Mouse (Mus musculus) embryonic facial prominence, embryonic 10.5 days (tissue): ENCODE measurements at regions not wholly inside any gene's neighbourhood (a gene's known extent, or its start where the extent isn't known, plus 50 kb on each side); places are given as distances from the start of the nearest gene placed in this dataset.

Experiments
- DNase-seq: peaks from one replicate; pipeline ENCODE4 v3.0.0-alpha.2; 2017; ENCODE audit warnings: low spot score
- H3K27ac ChIP-seq: fragments of 300-500 bp; sonication (generic); replicated peaks from 2 replicates; pipeline ENCODE4 v1.5.1; 2016; ENCODE audit warnings: mild to moderate bottlenecking
- H3K27me3 ChIP-seq: fragments of 300-500 bp; sonication (generic); replicated peaks from 2 replicates; pipeline ENCODE4 v1.6.1; 2016; ENCODE audit warnings: low read depth, mild to moderate bottlenecking; ENCODE audit not compliant: poor library complexity, severe bottlenecking
- H3K36me3 ChIP-seq: fragments of 300-500 bp; sonication (generic); replicated peaks from 2 replicates; pipeline ENCODE4 v1.6.1; 2016; ENCODE audit warnings: mild to moderate bottlenecking, moderate library complexity
- H3K4me1 ChIP-seq: fragments of 300-500 bp; sonication (generic); 2 replicates; pipeline ENCODE4 v1.6.1; 2016
- H3K4me3 ChIP-seq: fragments of 300-500 bp; sonication (generic); 2 replicates; pipeline ENCODE4 v1.5.1; 2016; ENCODE audit warnings: mild to moderate bottlenecking, moderate library complexity
- H3K9me3 ChIP-seq: fragments of 300-500 bp; sonication (generic); 2 replicates; pipeline ENCODE4 v1.6.1; 2016; ENCODE audit warnings: mild to moderate bottlenecking
- WGBS: fragments of 180-500 bp; shearing (Covaris S2); methylation state at CpG from one replicate; pipeline ENCODE4 v1.1.7; 2016; 5-methylcytosine and 5-hydroxymethylcytosine counted together

DNA sequence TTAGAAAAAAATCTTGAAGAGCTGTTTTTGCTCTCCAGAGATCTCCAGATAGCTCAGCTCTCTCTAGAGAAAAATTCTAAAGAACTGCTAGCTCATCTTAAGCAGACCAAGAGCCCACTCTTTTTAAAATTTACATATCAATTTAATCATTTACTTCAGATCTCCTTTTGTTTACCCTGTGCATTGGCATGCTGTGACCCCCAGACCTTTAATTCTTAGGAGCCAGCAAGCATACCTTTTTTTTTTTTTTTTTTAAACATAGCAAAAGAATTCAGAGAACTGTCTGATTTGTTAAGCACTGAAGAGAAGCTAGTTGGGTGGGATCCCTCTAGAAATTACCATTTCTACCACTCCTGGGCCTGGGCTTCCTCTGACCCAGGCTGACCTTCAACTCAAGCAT, 285.5 kb upstream of the Klf12 start:
- DNase-seq = no peak
- Histone ChIP-seq H3K27me3 (no peaks in the 10 kb centered on the region), H3K9me3 (no peaks in the 10 kb centered on the region), H3K27ac (no peak overlapping the region), H3K4me3 (no peak overlapping the region), H3K4me1 (no peaks in the 10 kb centered on the region), H3K36me3 (no peaks in the 10 kb centered on the region)

DNA sequence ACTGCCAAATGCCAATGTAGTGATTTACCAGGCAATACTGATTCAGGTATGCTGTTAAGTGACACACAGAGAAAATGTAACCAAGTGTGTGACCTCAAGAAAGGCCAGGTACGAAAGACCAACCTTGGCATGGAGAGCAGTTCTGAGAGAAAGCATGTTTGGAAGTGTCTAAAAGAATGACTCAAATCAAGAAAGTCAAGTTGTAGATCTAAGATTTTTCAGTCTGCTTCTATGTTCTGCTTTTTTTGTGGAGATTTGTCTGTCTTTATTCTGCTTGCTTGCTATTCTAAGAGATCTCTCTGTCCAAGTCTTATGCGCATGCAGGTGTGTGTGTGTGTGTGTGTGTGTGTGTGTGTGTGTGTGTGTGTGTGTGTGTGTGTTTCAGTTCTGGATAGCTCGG, 277.4 kb upstream of the Klf12 start:
- 93% methylated on average over 3 of the region's 3 CpGs for WGBS
- DNase-seq = no peak
- Histone ChIP-seq H3K4me3 (no peak overlapping the region), H3K9me3 (no peaks in the 10 kb centered on the region), H3K4me1 (peaks cover 6% of the 10 kb centered on the region), H3K27ac (no peak overlapping the region), H3K27me3 (no peaks in the 10 kb centered on the region), H3K36me3 (no peaks in the 10 kb centered on the region)

DNA sequence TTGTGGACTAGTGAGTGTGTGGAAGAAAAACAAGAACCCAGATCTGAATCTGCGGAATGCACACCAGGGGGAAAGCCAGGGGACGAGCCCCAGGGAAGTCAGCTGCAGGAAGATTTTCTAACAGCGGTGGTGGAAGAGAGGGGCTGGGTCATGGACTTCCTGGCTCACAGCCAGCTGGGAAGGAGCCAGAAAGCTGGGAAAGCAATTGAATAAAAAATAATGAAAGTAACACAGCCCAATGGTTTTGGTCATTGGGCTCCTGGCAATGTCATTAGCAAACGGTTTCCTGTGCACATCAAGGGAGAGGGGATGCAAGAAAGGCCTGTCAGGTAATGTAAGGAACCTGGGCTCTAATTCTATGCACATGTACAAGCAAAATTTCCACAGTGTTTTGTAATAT, 273.9 kb upstream of the Klf12 start:
- peaks cover 6% of the 10 kb centered on the region for H3K4me1 ChIP-seq
- peak; percentile 40 for DNase-seq
- no peak overlapping the region for H3K4me3 ChIP-seq
- no peaks in the 10 kb centered on the region for H3K9me3 ChIP-seq
- H3K36me3 ChIP-seq = no peaks in the 10 kb centered on the region
- 17% methylated on average over 4 of the region's 4 CpGs for WGBS
- no peaks in the 10 kb centered on the region for H3K27me3 ChIP-seq
- H3K27ac ChIP-seq = no peak overlapping the region

DNA sequence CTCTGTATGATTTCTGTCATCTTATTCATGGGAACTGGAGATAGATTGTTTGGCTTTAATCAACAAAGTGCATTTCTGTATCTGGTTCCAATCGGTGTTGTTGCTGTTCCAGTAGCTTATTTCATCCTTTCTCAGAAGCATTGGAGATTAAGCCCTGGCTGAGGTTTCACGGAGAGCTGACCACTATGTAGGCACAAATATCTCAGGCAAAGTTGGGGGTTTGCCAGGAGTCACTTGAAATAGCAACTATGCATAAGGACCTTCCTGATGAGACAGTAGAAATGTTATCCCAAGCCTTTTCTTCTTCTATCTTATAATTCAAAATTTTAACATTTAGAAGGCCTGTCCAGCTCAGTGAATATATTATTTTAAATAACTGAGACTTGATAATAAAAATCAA, 268.0 kb upstream of the Klf12 start:
- Histone ChIP-seq H3K36me3 (no peaks in the 10 kb centered on the region), H3K27ac (no peak overlapping the region), H3K4me1 (no peaks in the 10 kb centered on the region), H3K4me3 (no peak overlapping the region), H3K9me3 (no peaks in the 10 kb centered on the region), H3K27me3 (no peaks in the 10 kb centered on the region)
- DNase-seq = no peak
- WGBS = 81% methylated on average over 2 of the region's 2 CpGs

DNA sequence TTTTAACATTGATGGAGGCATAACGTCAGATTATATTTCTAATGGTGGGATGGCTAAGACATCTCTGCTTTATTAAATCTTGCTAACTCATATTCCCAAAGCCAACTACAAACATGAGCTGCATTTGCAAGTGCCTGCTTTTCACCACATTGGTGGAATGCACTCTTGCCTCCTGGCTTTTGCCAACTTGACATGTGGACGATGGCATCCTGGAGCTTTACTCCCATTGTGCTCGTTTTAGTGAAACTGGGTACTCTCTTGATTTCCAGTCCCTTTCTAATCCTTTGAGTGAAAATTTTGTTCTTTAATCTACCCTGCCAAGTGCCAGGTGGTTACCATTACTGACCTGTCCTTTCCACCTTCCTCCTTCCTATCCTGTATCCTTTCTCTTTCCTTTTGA, 265.8 kb upstream of the Klf12 start:
- no peaks in the 10 kb centered on the region for H3K4me1 ChIP-seq
- H3K27me3 ChIP-seq = no peaks in the 10 kb centered on the region
- no peaks in the 10 kb centered on the region for H3K36me3 ChIP-seq
- WGBS = 84% methylated on average over 3 of the region's 3 CpGs
- no peak overlapping the region for H3K4me3 ChIP-seq
- H3K9me3 ChIP-seq = no peaks in the 10 kb centered on the region
- no peak overlapping the region for H3K27ac ChIP-seq
- no peak for DNase-seq

DNA sequence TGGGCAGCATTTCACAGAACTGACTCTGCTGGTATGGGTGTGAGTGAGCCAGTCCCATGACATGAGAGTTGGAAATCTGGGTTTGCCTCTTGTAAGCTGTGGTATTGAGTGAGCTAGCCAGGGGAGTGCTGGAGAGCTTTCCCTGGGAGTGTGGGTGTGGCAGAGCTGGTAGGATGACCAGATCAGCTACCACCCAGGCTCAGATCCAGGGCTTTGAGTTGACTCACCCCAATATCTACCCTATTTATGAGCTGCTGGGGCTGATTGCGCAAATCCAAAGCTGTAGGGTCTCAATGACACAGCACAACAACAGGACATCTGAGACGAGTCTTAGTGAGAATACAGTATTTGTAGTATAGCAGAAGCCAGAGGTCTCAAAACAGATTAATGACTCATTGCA, 245.7 kb upstream of the Klf12 start:
- Histone ChIP-seq H3K27me3 (no peaks in the 10 kb centered on the region), H3K9me3 (no peaks in the 10 kb centered on the region), H3K4me1 (no peaks in the 10 kb centered on the region), H3K4me3 (no peak overlapping the region), H3K36me3 (no peaks in the 10 kb centered on the region), H3K27ac (no peak overlapping the region)
- DNase-seq = no peak
- 93% methylated on average over 2 of the region's 2 CpGs for WGBS

DNA sequence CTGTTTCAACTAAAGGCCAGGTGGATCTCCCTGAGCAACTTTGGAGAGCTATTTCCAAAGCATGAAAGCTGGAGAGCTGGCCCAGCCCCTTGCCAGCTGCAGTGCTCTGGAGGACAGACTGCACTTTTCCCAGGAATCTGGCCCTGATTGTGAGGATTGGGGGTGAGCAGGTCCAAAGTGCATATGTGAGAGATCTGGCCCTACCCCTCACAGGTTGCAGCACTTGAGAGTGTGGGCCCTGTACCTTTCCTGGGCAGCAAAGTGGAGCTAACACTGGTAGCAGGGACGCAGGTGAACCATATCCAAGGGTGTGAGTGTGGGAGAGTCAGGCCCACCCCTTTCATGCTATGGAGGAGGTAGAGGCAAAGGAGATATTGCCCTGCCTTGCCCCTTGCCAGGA, 245.3 kb upstream of the Klf12 start:
- Histone ChIP-seq H3K9me3 (no peaks in the 10 kb centered on the region), H3K27ac (no peak overlapping the region), H3K27me3 (no peaks in the 10 kb centered on the region), H3K4me1 (no peaks in the 10 kb centered on the region), H3K4me3 (no peak overlapping the region), H3K36me3 (no peaks in the 10 kb centered on the region)
- DNase-seq = no peak
- 83% methylated on average over 1 of the region's 1 CpGs for WGBS

DNA sequence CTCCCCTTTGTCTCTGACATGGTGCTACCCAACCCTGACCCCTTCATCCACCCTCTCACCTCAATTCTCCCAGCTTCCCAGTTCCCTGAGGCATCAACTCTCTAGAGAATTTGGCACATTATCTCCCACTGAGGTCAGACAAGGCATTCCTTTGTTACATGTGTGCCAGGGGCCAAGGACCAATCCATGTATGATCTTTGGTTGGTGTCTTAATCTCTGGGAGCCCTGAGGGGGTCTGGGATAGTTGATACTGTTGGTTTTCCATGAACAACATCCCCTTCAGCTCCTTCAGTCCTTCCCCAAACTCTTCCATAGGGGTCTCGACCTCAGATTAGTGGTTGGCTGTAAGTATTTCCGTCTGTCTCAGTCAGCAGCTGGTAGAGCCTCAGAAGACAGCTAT, 224.9 kb upstream of the Klf12 start:
- peak; percentile 59 for DNase-seq
- no peak overlapping the region for H3K4me3 ChIP-seq
- H3K27me3 ChIP-seq = no peaks in the 10 kb centered on the region
- H3K36me3 ChIP-seq = no peaks in the 10 kb centered on the region
- WGBS = 27% methylated on average over 2 of the region's 2 CpGs
- no peaks in the 10 kb centered on the region for H3K9me3 ChIP-seq
- H3K4me1 ChIP-seq = peaks cover 7% of the 10 kb centered on the region; the same call in 1 of the 2 replicates
- H3K27ac ChIP-seq = no peak overlapping the region

DNA sequence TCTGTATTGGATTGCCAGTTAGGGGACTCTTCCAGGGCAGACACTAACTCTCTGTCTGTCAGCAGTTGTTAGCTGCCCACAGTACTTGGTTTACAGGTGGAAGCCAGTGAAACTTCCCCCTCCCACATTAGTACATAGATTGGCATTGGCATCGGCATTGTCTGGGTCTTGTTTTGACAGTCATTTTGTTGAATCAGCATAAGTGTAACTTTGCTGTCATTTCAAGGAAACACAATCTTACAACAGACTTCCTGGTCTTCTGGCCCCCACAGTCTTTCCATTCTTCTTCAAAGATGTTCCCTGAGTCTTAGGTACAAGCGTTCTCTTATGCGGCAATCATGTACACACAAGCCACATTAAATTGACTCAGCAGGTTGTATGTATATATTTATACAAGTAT, 223.6 kb upstream of the Klf12 start:
- Histone ChIP-seq H3K36me3 (no peaks in the 10 kb centered on the region), H3K4me3 (no peak overlapping the region), H3K27ac (no peak overlapping the region), H3K9me3 (no peaks in the 10 kb centered on the region), H3K4me1 (peaks cover 7% of the 10 kb centered on the region; the same call in 1 of the 2 replicates), H3K27me3 (no peaks in the 10 kb centered on the region)
- no peak for DNase-seq
- WGBS = 80% methylated on average over 3 of the region's 3 CpGs

DNA sequence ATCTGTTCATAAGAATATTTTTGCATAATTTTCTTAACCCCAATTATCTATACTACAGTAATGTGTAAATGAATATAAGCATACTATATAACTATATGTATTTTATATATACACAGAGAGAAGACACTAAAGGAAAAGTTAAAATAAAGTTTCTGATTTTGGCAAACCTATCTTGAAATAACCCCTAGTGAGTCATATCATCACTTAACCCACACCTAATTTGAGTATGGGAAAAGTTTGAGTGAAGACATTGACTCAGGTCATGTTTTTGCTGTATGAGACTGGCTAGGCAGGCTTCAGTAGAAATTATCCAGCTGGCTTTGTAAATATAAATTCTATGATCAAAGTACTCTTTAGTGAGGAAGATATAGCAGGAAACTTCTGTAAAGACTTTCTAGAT, 223.1 kb upstream of the Klf12 start:
- DNase-seq = no peak
- Histone ChIP-seq H3K36me3 (no peaks in the 10 kb centered on the region), H3K9me3 (no peaks in the 10 kb centered on the region), H3K4me1 (peaks cover 7% of the 10 kb centered on the region; the same call in 1 of the 2 replicates), H3K4me3 (no peak overlapping the region), H3K27ac (no peak overlapping the region), H3K27me3 (no peaks in the 10 kb centered on the region)

DNA sequence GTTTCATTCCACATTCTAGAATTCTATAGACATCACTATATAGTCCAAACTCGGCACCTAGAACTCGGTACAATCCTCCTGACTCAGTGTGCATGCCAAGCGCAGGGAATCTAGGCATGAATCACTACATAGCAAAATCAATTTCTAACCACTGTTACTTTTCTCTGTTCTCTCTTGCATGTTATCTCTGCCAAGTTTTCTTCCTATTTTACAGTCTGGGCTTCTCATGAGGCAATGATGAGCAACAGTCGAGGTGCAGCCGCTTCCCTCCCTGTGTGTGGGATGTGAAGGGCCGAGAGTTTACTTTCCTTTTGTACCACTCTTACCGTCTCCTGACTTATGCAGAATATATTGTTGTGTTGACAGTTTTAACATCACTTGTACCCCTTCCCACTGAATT, 204.4 kb upstream of the Klf12 start:
- no peaks in the 10 kb centered on the region for H3K27me3 ChIP-seq
- H3K9me3 ChIP-seq = no peaks in the 10 kb centered on the region
- WGBS = 95% methylated on average over 7 of the region's 7 CpGs
- H3K36me3 ChIP-seq = no peaks in the 10 kb centered on the region
- no peak overlapping the region for H3K27ac ChIP-seq
- H3K4me3 ChIP-seq = no peak overlapping the region
- DNase-seq = no peak
- no peaks in the 10 kb centered on the region for H3K4me1 ChIP-seq

DNA sequence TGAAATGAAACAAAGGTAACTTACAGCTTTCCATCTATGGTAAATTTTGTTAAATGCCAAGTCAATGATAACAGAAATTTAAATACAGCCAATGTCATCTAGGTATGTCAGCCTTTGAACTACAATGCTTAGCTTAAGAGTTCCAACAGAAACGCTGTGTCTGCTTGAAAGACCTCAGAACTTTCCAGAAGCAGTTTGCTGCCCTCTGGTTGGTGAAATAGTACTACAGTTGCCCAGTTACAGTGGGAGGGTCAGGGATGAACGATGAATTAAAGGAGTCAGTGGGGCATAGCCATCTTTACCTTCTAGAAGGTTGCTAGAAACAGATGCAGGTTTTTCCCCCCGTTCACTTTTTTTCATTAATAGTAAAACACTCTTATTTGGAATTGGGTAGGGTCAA, 201.0 kb upstream of the Klf12 start:
- Histone ChIP-seq H3K4me1 (no peaks in the 10 kb centered on the region), H3K27me3 (no peaks in the 10 kb centered on the region), H3K36me3 (no peaks in the 10 kb centered on the region), H3K9me3 (no peaks in the 10 kb centered on the region), H3K27ac (no peak overlapping the region), H3K4me3 (no peak overlapping the region)
- no peak for DNase-seq
- WGBS = 78% methylated on average over 3 of the region's 3 CpGs

DNA sequence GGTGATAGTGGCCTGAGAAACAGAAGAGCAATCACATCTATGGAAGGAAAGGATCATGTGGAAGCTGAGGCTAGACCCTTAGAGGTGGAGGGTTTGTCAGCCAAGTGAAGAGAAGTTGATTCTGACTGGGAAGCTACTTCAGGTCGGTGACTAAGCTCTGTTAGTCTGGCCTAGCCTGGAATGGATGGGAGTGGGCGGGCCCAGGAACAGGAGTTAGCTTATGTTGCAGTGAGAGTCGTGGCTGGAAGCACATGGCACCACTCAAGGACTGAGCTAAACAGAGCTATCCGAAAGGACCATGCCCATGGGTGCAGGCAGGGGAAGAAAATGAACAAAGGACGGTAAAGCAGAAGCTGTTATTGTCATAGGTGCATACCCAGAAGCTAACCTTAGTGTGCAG, 199.6 kb upstream of the Klf12 start:
- Histone ChIP-seq H3K4me3 (no peak overlapping the region), H3K9me3 (no peaks in the 10 kb centered on the region), H3K4me1 (no peaks in the 10 kb centered on the region), H3K36me3 (no peaks in the 10 kb centered on the region), H3K27me3 (0 out of 2 replicates have a peak, but pooled peaks cover 6% of the 10 kb centered on the region), H3K27ac (no peak overlapping the region)
- 75% methylated on average over 5 of the region's 5 CpGs for WGBS
- DNase-seq = no peak
